Mouse (Mus musculus) CH12.LX (cell line): ENCODE measurements around the gene Plin3.

ENCODE experiments used
- CTCF ChIP-seq, 2 experiments: IDR thresholded peaks in 1 of 2; conservative IDR thresholded peaks in 1 of 2; 2 replicates each; pipeline ENCODE4 v1.5.1; 2011 to 2012; ENCODE audit warnings: low read depth in 2 of 2, low read length in 2 of 2, improper control_type of control experiment in 1 of 2, inconsistent platforms in 1 of 2, mild to moderate bottlenecking in 1 of 2, moderate library complexity in 1 of 2
- E2F4 ChIP-seq: IDR thresholded peaks from 2 replicates; pipeline ENCODE4 v1.6.1; 2011; ENCODE audit warnings: low read depth, low read length, improper control_type of control experiment; ENCODE audit not compliant: insufficient replicate concordance
- NRF1 ChIP-seq: IDR thresholded peaks from 2 replicates; pipeline ENCODE4 v1.6.1; 2014; ENCODE audit warnings: low read depth, mild to moderate bottlenecking, inconsistent platforms, low read length, improper control_type of control experiment, moderate library complexity
- UBTF ChIP-seq: IDR thresholded peaks from 2 replicates; pipeline ENCODE4 v1.6.1; 2012; ENCODE audit warnings: low read depth, mild to moderate bottlenecking, inconsistent platforms, low read length, improper control_type of control experiment, moderate library complexity

- TF ChIP-seq CTCF (conservative IDR thresholded peaks at IDR 0.05 in 1 of 2, IDR thresholded peaks at IDR 0.05 in 1 of 2; ENCODE audit: low read depth in 2 of 2, low read length in 2 of 2) (no peak), E2F4 (no peak), NRF1 (no peak), UBTF (no peak)
Measured at GRCm38 (mm10) chr17:56304718-56305117, 12.0 kb upstream of the Plin3 start.
